Mouse (Mus musculus) ES-E14 (cell line): ENCODE data around the gene Chrna7.

Experiments used
- CHD2 ChIP-seq: IDR thresholded peaks from 2 replicates; pipeline ENCODE4 v1.6.1; 2014; ENCODE audit warnings: mild to moderate bottlenecking, low read depth, low read length, inconsistent platforms
- ZC3H11A ChIP-seq: IDR thresholded peaks from 2 replicates; pipeline ENCODE4 v1.6.1; 2012; ENCODE audit warnings: low read depth, mild to moderate bottlenecking, inconsistent platforms, low read length, borderline replicate concordance
- ZNF384 ChIP-seq: IDR thresholded peaks from 2 replicates; pipeline ENCODE4 v1.6.1; 2012; ENCODE audit warnings: low read depth, low read length, inconsistent platforms

GRCm38 (mm10) chr7:63084351-63085003 is 127.9 kb downstream of the Chrna7 start:
- TF ChIP-seq CHD2 (no peak), ZNF384 (no peak), ZC3H11A (no peak)
